Mouse (Mus musculus) embryonic fibroblast, embryonic 13.5 days (primary cell): Measurements from ENCODE around the gene Pdcd1lg2. TPM values are rescaled to one million over a fixed set of nuclear protein-coding genes. Genes with fewer than 3 reads are reported as not detected.

Experiments used
- H3K27ac ChIP-seq: 2 replicates; pipeline ENCODE4 v1.5.1; 2012; ENCODE audit warnings: low read length, control low read depth, inconsistent platforms; ENCODE audit not compliant: insufficient read depth
- H3K4me1 ChIP-seq: 2 replicates; pipeline ENCODE4 v1.6.1; 2011; ENCODE audit warnings: low read length; ENCODE audit not compliant: control insufficient read depth, insufficient read depth
- H3K4me3 ChIP-seq: 2 replicates; pipeline ENCODE4 v1.5.1; 2011; ENCODE audit warnings: mild to moderate bottlenecking, control low read depth, low read length; ENCODE audit not compliant: insufficient read depth
- CTCF ChIP-seq: IDR thresholded peaks from 2 replicates; pipeline ENCODE4 v1.5.1; 2011; ENCODE audit warnings: mild to moderate bottlenecking, control low read depth, low read length, moderate library complexity, borderline replicate concordance; ENCODE audit not compliant: insufficient read depth
- POLR2A ChIP-seq: IDR thresholded peaks from 2 replicates; pipeline ENCODE4 v1.6.1; 2011; ENCODE audit warnings: low read depth, mild to moderate bottlenecking, control low read depth, low read length, moderate library complexity
- polyA plus RNA-seq: library from polyadenylated mRNA; stranded (reverse); fragments of >200 nt; gene quantifications from 2 replicates; pipeline ENCODE4 v1.2.4, GENCODE M21; 2011; ENCODE audit warnings: low read depth; ENCODE audit not compliant: missing spikeins, insufficient read length

Pdcd1lg2 gene
- polyA plus RNA-seq, 1 experiment = not detected

DNA sequence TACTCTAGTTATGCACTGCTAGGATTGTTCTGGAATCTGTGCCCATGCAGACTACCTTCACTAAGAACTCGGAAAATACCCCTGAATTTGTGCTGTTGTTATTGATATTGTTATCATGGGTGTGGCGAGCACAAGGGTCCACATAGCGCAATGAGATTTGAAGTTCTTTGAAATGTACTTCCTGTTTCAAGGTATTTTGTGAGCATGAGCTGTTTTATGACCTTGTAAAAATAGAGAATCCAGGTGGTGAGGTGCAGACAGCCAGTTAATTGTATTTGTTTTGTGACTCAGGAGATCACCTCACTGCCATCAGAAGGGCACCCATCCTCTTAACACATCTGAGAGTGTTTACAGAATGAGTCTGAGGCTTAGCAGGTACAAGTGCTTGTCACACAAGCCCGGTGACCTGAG is 64.5 kb downstream of the Pdcd1lg2 start:
- H3K4me3 ChIP-seq = no peak overlapping the region
- no peak overlapping the region for H3K27ac ChIP-seq
- TF ChIP-seq CTCF (no peak), POLR2A (no peak)
- H3K4me1 ChIP-seq = peaks cover 7% of the 10 kb centered on the region

GRCm38 (mm10) chr19:29478598-29478997 is 67.9 kb downstream of the Pdcd1lg2 start:
- no peak overlapping the region for H3K4me3 ChIP-seq
- no peaks in the 10 kb centered on the region for H3K4me1 ChIP-seq
- no peak for TF ChIP-seq CTCF
- no peak overlapping the region for H3K27ac ChIP-seq

GRCm38 (mm10) chr19:29481578-29481977 is 70.9 kb downstream of the Pdcd1lg2 start:
- H3K27ac ChIP-seq = no peak overlapping the region
- no peak overlapping the region for H3K4me3 ChIP-seq
- TF ChIP-seq POLR2A = no peak
- no peaks in the 10 kb centered on the region for H3K4me1 ChIP-seq

DNA sequence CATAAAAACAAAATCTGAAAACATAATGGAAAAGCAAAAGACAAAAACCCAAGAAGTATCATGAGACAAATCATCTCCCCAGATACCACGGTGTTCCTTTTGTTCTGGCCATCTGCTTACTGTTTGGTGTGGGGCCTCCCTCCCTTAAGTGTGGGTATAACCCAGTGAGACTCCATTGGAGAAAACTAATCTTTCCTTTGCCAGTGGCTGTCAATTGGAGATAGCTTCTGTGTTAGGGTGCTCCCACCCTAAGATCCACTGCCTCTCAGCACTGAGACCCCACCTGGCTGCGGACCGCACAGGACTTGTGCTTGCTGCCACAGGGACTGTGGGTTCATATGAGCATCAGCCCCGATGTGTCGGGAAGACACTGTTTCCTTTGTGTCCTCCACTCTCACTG is 71.4 kb downstream of the Pdcd1lg2 start:
- TF ChIP-seq POLR2A (no peak), CTCF (no peak)

GRCm38 (mm10) chr19:29482637-29483036 is 71.9 kb downstream of the Pdcd1lg2 start:
- Histone ChIP-seq H3K27ac (no peak overlapping the region), H3K4me1 (no peaks in the 10 kb centered on the region), H3K4me3 (no peak overlapping the region)
- TF ChIP-seq CTCF = no peak
- no peak for TF ChIP-seq POLR2A

More for the DNA sequence above, 71.4 kb downstream of the Pdcd1lg2 start:
- Histone ChIP-seq H3K4me1 (no peaks in the 10 kb centered on the region), H3K4me3 (no peak overlapping the region), H3K27ac (no peak overlapping the region)

- TF ChIP-seq CTCF (no peak), POLR2A (no peak)
- Histone ChIP-seq H3K4me3 (no peak overlapping the region), H3K27ac (no peak overlapping the region), H3K4me1 (no peaks in the 10 kb centered on the region)
Measured at GRCm38 (mm10) chr19:29483386-29483785, 72.7 kb downstream of the Pdcd1lg2 start.

DNA sequence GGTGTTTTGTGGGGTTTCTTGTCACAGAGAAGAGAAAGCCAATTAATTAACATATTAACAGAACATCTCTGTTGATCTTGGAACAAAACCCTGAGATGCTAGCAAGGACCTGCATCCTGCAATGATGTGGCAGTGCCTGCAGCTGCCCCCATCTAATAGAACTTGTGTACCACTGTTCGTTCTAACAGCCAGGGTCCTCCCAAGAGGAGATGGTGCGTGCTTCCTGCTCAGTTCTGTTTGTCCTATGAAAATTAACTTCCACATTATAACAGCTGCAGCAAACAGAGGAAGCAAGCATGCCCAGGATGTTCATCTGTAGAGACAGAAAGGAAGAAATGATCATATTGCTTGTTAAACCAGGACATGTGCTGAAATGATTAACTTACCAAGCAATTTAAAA is 73.8 kb downstream of the Pdcd1lg2 start:
- H3K4me3 ChIP-seq = no peak overlapping the region
- no peaks in the 10 kb centered on the region for H3K4me1 ChIP-seq
- TF ChIP-seq POLR2A (no peak), CTCF (no peak)
- H3K27ac ChIP-seq = no peak overlapping the region

- Histone ChIP-seq H3K4me3 (no peak overlapping the region), H3K4me1 (no peaks in the 10 kb centered on the region), H3K27ac (no peak overlapping the region)
- TF ChIP-seq POLR2A (no peak), CTCF (no peak)
Measured at GRCm38 (mm10) chr19:29485257-29485948, 74.7 kb downstream of the Pdcd1lg2 start.

GRCm38 (mm10) chr19:29486545-29487206 is 76.0 kb downstream of the Pdcd1lg2 start:
- Histone ChIP-seq H3K4me3 (no peak overlapping the region), H3K27ac (no peak overlapping the region), H3K4me1 (no peaks in the 10 kb centered on the region)
- TF ChIP-seq POLR2A = no peak

GRCm38 (mm10) chr19:29487326-29488072 is 76.8 kb downstream of the Pdcd1lg2 start:
- H3K27ac ChIP-seq = no peak overlapping the region
- no peaks in the 10 kb centered on the region for H3K4me1 ChIP-seq
- no peak overlapping the region for H3K4me3 ChIP-seq
- TF ChIP-seq POLR2A = no peak
- TF ChIP-seq CTCF = no peak

GRCm38 (mm10) chr19:29488073-29488390 is 77.3 kb downstream of the Pdcd1lg2 start:
- H3K4me3 ChIP-seq = no peak overlapping the region
- TF ChIP-seq POLR2A = no peak
- TF ChIP-seq CTCF = no peak
- H3K27ac ChIP-seq = no peak overlapping the region
- H3K4me1 ChIP-seq = no peaks in the 10 kb centered on the region
